Mouse (Mus musculus): ENCODE measurements around the gene Pga5. TPM values are rescaled to one million over a fixed set of nuclear protein-coding genes. Genes with fewer than 3 reads are reported as not detected.

The Pga5 gene
- polyA plus RNA-seq, 1 experiment = not detected

DNA sequence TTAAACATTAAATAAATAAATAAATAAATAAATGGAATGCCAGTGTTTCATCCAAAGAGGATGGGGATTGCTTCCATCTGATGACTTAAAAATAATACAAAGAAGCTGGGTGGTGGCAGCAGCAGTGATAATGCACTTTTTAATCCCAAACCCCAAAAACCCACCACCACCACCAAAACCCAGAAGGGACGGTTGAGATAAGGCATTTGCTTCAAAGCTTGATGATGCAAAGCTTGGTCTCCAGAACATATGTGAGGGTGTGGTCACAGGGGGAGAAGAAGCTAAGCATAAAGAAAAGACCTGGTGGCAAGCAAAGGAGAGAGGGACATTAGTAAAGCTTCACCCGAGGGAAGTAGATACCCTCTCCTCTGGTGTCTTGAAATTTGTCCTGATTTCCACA, 16.0 kb downstream of the Pga5 start:
- H3K4me3 ChIP-seq (ENCODE audit: insufficient read depth, low read depth, low read length) = no peak overlapping the region
- TF ChIP-seq CTCF (IDR thresholded peaks at IDR 0.05; ENCODE audit: insufficient read depth, low read depth, low read length) (no peak), POLR2A (IDR thresholded peaks at IDR 0.05; ENCODE audit: insufficient read depth, low read depth, low read length) (no peak)
- no peaks in the 10 kb centered on the region for H3K4me1 ChIP-seq (ENCODE audit: control insufficient read depth, insufficient read depth, low read length)
- WGBS = 90% methylated on average over 2 of the region's 2 CpGs
- H3K27ac ChIP-seq (ENCODE audit: insufficient read depth, low read depth, low read length) = no peak overlapping the region

GRCm38 (mm10) chr19:10661373-10661772, 16.5 kb downstream of the Pga5 start:
- Histone ChIP-seq H3K4me3 (ENCODE audit: insufficient read depth, low read depth, low read length) (no peak overlapping the region), H3K27ac (ENCODE audit: insufficient read depth, low read depth, low read length) (no peak overlapping the region), H3K4me1 (ENCODE audit: control insufficient read depth, insufficient read depth, low read length) (no peaks in the 10 kb centered on the region)
- 81% methylated on average over 5 of the region's 5 CpGs for WGBS
- TF ChIP-seq CTCF (IDR thresholded peaks at IDR 0.05; ENCODE audit: insufficient read depth, low read depth, low read length) = no peak
- no peak for TF ChIP-seq POLR2A (IDR thresholded peaks at IDR 0.05; ENCODE audit: insufficient read depth, low read depth, low read length)

DNA sequence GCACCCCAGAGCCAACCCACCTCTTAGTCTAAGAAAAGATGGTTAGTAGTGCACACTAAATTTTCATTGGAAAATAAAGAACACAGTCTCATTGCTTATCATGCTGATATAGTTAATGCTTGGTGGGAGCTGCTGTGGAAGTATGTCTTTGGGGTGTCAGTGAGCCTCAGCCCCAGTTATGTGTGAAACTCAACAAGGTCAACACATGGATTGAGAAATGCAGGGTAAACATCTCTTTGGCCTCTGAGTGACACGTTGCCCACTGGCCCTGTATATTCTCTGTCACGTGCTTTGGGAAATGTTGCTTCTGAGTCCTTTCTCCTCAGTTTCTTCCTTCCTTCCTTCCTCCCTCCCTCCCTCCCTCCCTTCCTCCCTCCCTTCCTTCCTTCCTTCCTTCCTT, 19.5 kb downstream of the Pga5 start:
- H3K4me3 ChIP-seq (ENCODE audit: insufficient read depth, low read depth, low read length) = no peak overlapping the region
- WGBS = 73% methylated on average over 2 of the region's 2 CpGs
- no peak for TF ChIP-seq POLR2A (IDR thresholded peaks at IDR 0.05; ENCODE audit: insufficient read depth, low read depth, low read length)
- no peak for TF ChIP-seq CTCF (IDR thresholded peaks at IDR 0.05; ENCODE audit: insufficient read depth, low read depth, low read length)
- H3K4me1 ChIP-seq (ENCODE audit: control insufficient read depth, insufficient read depth, low read length) = no peaks in the 10 kb centered on the region
- no peak overlapping the region for H3K27ac ChIP-seq (ENCODE audit: insufficient read depth, low read depth, low read length)

- H3K27ac ChIP-seq (ENCODE audit: insufficient read depth, low read depth, low read length) = no peak overlapping the region
- H3K4me1 ChIP-seq (ENCODE audit: control insufficient read depth, insufficient read depth, low read length) = no peaks in the 10 kb centered on the region
- TF ChIP-seq CTCF (IDR thresholded peaks at IDR 0.05; ENCODE audit: insufficient read depth, low read depth, low read length) (no peak), POLR2A (IDR thresholded peaks at IDR 0.05; ENCODE audit: insufficient read depth, low read depth, low read length) (no peak)
- H3K4me3 ChIP-seq (ENCODE audit: insufficient read depth, low read depth, low read length) = no peak overlapping the region
- 93% methylated on average over 5 of the region's 5 CpGs for WGBS
Measured at GRCm38 (mm10) chr19:10657742-10658141, 20.1 kb downstream of the Pga5 start.

- TF ChIP-seq POLR2A (IDR thresholded peaks at IDR 0.05; ENCODE audit: insufficient read depth, low read depth, low read length) = no peak
- TF ChIP-seq CTCF (IDR thresholded peaks at IDR 0.05; ENCODE audit: insufficient read depth, low read depth, low read length) = no peak
- 66% methylated on average over 3 of the region's 3 CpGs for WGBS
- H3K4me1 ChIP-seq (ENCODE audit: control insufficient read depth, insufficient read depth, low read length) = no peaks in the 10 kb centered on the region
- no peak overlapping the region for H3K27ac ChIP-seq (ENCODE audit: insufficient read depth, low read depth, low read length)
- no peak overlapping the region for H3K4me3 ChIP-seq (ENCODE audit: insufficient read depth, low read depth, low read length)
Measured at GRCm38 (mm10) chr19:10656058-10656457, 21.8 kb downstream of the Pga5 start.

- TF ChIP-seq POLR2A (IDR thresholded peaks at IDR 0.05; ENCODE audit: insufficient read depth, low read depth, low read length) (no peak), CTCF (IDR thresholded peaks at IDR 0.05; ENCODE audit: insufficient read depth, low read depth, low read length) (no peak)
- no peak overlapping the region for H3K27ac ChIP-seq (ENCODE audit: insufficient read depth, low read depth, low read length)
- no peak overlapping the region for H3K4me3 ChIP-seq (ENCODE audit: insufficient read depth, low read depth, low read length)
- H3K4me1 ChIP-seq (ENCODE audit: control insufficient read depth, insufficient read depth, low read length) = no peaks in the 10 kb centered on the region
- WGBS = 73% methylated on average over 8 of the region's 8 CpGs
Measured at GRCm38 (mm10) chr19:10648156-10648555, 29.7 kb downstream of the Pga5 start.

- TF ChIP-seq CTCF (IDR thresholded peaks at IDR 0.05; ENCODE audit: insufficient read depth, low read depth, low read length) (no peak), POLR2A (IDR thresholded peaks at IDR 0.05; ENCODE audit: insufficient read depth, low read depth, low read length) (no peak)
- 91% methylated on average over 2 of the region's 2 CpGs for WGBS
- Histone ChIP-seq H3K4me3 (ENCODE audit: insufficient read depth, low read depth, low read length) (no peak overlapping the region), H3K27ac (ENCODE audit: insufficient read depth, low read depth, low read length) (no peak overlapping the region), H3K4me1 (ENCODE audit: control insufficient read depth, insufficient read depth, low read length) (no peaks in the 10 kb centered on the region)
Measured at GRCm38 (mm10) chr19:10645616-10646015, 32.3 kb downstream of the Pga5 start.

DNA sequence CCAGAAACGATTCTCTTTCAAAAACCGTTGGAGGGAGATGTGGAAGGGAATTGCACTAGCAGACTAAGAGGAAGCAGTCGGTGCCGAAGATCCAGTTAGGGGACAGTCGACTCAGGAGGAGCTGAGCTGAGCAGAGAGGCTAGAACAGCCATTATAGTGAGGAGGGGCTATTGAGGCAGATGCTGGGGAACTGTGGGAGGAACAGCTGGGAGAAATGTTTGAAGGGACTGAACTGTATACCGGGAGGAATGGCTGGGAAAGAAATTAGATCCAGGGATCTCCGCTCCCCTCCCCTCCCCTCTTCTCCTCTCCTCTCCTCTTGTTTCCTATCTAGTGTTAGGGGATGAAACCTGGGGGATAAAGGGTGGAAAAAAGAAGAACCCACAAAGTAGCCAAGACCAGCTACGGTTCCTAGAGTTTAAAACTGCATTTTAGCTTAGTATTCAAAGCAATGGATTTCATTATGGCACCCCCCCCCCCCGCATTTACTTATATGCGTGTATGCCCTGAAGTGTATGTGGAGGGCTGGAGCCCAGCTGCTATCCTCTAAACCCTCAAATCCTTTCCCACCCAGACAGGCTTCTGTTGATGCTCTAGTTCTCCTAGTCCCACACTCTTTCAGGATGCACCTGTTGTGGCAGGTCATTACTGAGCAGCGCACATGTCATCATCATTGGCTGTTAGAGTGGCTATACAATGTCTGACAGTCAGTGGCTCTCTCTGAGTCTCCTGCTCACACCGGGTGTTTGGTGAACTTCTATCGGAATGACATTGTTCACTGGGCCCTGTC, 37.1 kb downstream of the Pga5 start:
- no peak for TF ChIP-seq POLR2A (IDR thresholded peaks at IDR 0.05; ENCODE audit: insufficient read depth, low read depth, low read length)
- no peak for TF ChIP-seq CTCF (IDR thresholded peaks at IDR 0.05; ENCODE audit: insufficient read depth, low read depth, low read length)
- no peak overlapping the region for H3K27ac ChIP-seq (ENCODE audit: insufficient read depth, low read depth, low read length)
- H3K4me3 ChIP-seq (ENCODE audit: insufficient read depth, low read depth, low read length) = no peak overlapping the region
- 39% methylated on average over 13 of the region's 13 CpGs for WGBS
- H3K4me1 ChIP-seq (ENCODE audit: control insufficient read depth, insufficient read depth, low read length) = peaks cover 2% of the 10 kb centered on the region; the same call in 1 of the 2 replicates

- 2% methylated on average over 5 of the region's 5 CpGs for WGBS
- no peak for TF ChIP-seq CTCF (IDR thresholded peaks at IDR 0.05; ENCODE audit: insufficient read depth, low read depth, low read length)
- no peak for TF ChIP-seq POLR2A (IDR thresholded peaks at IDR 0.05; ENCODE audit: insufficient read depth, low read depth, low read length)
- H3K4me3 ChIP-seq (ENCODE audit: insufficient read depth, low read depth, low read length) = no peak overlapping the region
- peaks cover 5% of the 10 kb centered on the region for H3K4me1 ChIP-seq (ENCODE audit: control insufficient read depth, insufficient read depth, low read length)
- no peak overlapping the region for H3K27ac ChIP-seq (ENCODE audit: insufficient read depth, low read depth, low read length)
Measured at GRCm38 (mm10) chr19:10640080-10640479, 37.8 kb downstream of the Pga5 start.
